Mouse (Mus musculus): ENCODE data around the gene Lmna. TPM values are rescaled to one million over a fixed set of nuclear protein-coding genes. Genes with fewer than 3 reads are reported as not detected.

Lmna gene
- polyA plus RNA-seq, 1 experiment from 2014 or later, result 57.7 TPM

DNA sequence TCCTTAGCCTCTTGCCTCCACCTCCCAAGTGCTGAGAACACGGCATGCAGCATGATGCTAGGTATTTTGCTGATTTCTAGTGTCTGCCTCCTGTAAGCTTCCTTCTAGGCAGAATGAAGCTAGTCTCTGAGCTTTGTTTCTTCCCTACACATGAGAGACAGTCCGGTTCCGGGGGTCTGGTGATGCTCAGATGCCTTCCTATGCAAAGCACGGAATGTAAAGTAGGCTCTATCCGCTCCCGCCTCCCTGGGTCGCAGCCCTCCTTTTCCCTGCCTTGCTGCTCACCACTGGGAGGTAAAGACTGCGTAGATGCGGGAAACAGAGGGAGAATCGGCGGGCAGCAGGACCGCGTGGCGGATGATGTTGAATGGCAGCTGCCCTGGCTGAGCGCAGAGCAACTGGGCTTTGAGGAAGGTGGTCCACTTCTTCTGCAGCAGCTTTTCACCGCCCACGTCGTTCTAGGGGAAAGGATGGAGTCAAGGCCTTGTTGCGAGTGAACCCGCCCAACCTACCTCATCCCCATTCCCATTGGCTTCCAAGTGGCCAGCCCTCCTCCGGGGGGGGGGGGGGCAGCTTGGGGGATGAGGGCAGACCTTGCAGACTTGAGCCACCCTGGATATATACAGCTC is 60.2 kb downstream of the Lmna start:
- WGBS, result 8% methylated on average over 21 of the region's 21 CpGs
- no peaks in the 10 kb centered on the region for H3K36me3 ChIP-seq
- peaks cover 66% of the 10 kb centered on the region for H3K27me3 ChIP-seq (ENCODE audit: insufficient read depth, poor library complexity, severe bottlenecking)
- H3K9me3 ChIP-seq, result no peaks in the 10 kb centered on the region
- peaks cover 27% of the 10 kb centered on the region for H3K4me1 ChIP-seq
- peak overlapping the region; percentile 45 for H3K4me3 ChIP-seq
- peak; percentile 81 for DNase-seq (ENCODE audit: low spot score)
- 0 out of 2 replicates have a peak overlapping the region, but pooled peaks have one; percentile 50 for H3K27ac ChIP-seq

DNA sequence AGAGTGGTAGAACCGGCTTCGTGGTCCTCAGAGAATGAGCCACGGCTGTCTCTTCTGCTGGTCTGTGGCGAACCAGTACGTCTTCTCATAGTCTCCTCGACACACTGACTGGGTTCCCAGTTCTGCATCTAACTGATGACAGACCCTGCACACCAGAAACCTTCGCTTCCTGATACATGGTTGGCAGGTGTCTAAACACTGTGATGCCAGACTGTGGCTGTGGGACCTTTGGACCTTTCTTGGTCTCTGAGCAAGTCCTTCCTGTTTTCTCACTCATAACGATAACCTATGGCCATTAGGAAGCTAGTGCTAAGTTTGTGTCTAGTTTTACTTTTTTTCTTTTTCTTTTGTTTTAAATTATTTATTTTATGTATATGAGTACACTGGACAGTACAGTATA is 61.3 kb downstream of the Lmna start:
- Histone ChIP-seq H3K36me3 (no peaks in the 10 kb centered on the region), H3K9me3 (no peaks in the 10 kb centered on the region), H3K27me3 (ENCODE audit: insufficient read depth, poor library complexity, severe bottlenecking) (peaks cover 56% of the 10 kb centered on the region), H3K4me1 (peaks cover 25% of the 10 kb centered on the region), H3K4me3 (no peak overlapping the region), H3K27ac (no peak overlapping the region)
- WGBS, result 81% methylated on average over 8 of the region's 8 CpGs
- DNase-seq (ENCODE audit: low spot score), result no peak

- no peak overlapping the region for H3K27ac ChIP-seq
- peaks cover 50% of the 10 kb centered on the region for H3K27me3 ChIP-seq (ENCODE audit: insufficient read depth, poor library complexity, severe bottlenecking)
- WGBS, result 54% methylated on average over 8 of the region's 8 CpGs
These were observed 62.0 kb downstream of the Lmna start for GRCm38 (mm10) chr3:88447676-88448183.

GRCm38 (mm10) chr3:88446471-88447123 is 63.2 kb downstream of the Lmna start:
- H3K4me3 ChIP-seq, result no peak overlapping the region
- no peak overlapping the region for H3K27ac ChIP-seq
- no peak for DNase-seq (ENCODE audit: low spot score)
- H3K36me3 ChIP-seq, result no peaks in the 10 kb centered on the region
- no peaks in the 10 kb centered on the region for H3K9me3 ChIP-seq
- H3K4me1 ChIP-seq, result peaks cover 22% of the 10 kb centered on the region
- peaks cover 48% of the 10 kb centered on the region for H3K27me3 ChIP-seq (ENCODE audit: insufficient read depth, poor library complexity, severe bottlenecking)
- WGBS, result 59% methylated on average over 8 of the region's 8 CpGs

More at GRCm38 (mm10) chr3:88447676-88448183, 62.0 kb downstream of the Lmna start:
- Histone ChIP-seq H3K9me3 (no peaks in the 10 kb centered on the region), H3K4me1 (peaks cover 22% of the 10 kb centered on the region), H3K36me3 (no peaks in the 10 kb centered on the region), H3K4me3 (no peak overlapping the region)
- DNase-seq (ENCODE audit: low spot score), result no peak

DNA sequence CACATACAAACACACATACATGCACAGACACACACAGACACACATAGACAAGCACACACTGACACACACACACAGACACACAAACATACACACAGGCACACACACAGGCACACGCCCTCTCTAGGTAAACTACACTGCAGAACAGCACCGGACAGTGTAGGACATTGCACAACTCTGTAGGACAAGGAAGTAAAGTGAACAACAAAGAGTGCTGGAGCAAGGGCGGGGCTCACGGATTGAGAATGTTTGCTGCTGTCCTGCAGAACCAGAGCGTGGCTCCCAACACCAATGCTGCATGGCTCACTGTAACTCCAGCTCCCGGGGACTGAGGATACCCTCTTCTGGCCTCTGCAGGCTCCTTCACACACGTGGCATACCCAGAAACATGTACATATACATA is 66.9 kb downstream of the Lmna start:
- no peak for DNase-seq (ENCODE audit: low spot score)
- Histone ChIP-seq H3K36me3 (no peaks in the 10 kb centered on the region), H3K27me3 (ENCODE audit: insufficient read depth, poor library complexity, severe bottlenecking) (peaks cover 16% of the 10 kb centered on the region), H3K4me3 (no peak overlapping the region), H3K9me3 (no peaks in the 10 kb centered on the region), H3K27ac (no peak overlapping the region), H3K4me1 (peaks cover 21% of the 10 kb centered on the region)
- WGBS, result 73% methylated on average over 7 of the region's 7 CpGs

DNA sequence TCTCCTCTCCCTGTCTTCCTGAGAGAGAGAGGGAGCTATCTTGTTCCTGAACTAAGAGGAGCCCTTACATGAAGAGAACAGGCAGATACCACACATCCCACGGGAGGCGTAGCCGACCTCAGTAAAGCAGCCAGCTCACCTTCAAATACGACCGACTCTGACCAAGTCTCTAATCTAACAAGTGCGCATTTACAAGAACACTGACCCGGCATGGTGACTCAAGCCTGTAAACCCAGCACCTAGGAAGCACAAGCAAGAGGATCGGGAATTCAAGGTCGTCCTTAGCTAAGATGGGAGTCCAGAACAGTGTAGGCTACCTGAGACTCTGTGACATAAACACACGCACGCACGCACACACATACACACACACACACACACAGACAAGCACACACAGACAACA is 67.3 kb downstream of the Lmna start:
- peaks cover 22% of the 10 kb centered on the region for H3K4me1 ChIP-seq
- no peaks in the 10 kb centered on the region for H3K36me3 ChIP-seq
- H3K27ac ChIP-seq, result no peak overlapping the region
- H3K9me3 ChIP-seq, result no peaks in the 10 kb centered on the region
- H3K4me3 ChIP-seq, result no peak overlapping the region
- H3K27me3 ChIP-seq (ENCODE audit: insufficient read depth, poor library complexity, severe bottlenecking), result peaks cover 16% of the 10 kb centered on the region
- WGBS, result 75% methylated on average over 12 of the region's 12 CpGs
- DNase-seq (ENCODE audit: low spot score), result no peak

DNA sequence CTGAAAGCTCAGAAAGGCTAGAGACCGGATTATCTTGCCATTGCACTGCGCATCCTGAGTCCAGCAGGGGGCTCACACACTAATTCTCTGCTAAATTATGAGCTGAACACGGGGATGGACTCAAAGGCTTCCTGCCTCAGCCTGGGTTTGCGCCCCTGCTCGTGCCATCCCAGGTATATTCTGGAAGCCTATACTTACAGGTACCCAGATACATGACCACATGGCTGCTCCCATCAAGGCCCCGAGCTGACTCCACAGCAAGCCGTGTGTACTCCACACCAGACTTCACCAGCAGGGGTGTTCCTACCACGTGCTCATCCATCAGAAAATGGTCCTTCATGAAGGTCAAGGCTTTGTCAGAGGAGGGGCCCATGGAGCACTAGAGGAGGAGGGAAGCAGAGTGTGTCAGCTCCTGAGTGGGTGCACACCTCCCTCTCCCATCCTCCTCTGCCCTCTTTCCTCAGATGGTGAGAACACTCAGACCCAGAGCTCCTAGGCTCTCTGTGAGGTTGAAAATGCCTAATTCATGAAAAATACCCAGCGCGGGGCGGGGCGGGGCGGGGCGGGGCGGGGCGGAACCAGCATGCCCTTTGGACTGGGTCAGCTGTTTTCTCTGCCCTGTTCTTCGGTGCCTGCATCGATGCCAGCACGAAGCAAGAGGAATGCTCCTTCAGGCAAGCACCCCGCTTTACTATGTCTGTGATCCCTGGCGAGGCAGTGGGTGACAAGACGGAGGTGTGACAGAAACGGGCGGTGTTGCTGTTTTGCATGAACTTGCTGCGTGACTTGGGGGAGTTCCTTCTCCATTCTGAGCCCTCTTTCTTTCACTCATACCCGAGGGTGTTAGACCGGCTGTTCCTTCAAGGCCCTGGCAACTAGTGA is 69.0 kb downstream of the Lmna start:
- WGBS, result 17% methylated on average over 27 of the region's 27 CpGs
- peak overlapping the region; percentile 72 for H3K27ac ChIP-seq
- H3K36me3 ChIP-seq, result no peaks in the 10 kb centered on the region
- DNase-seq (ENCODE audit: low spot score), result no peak
- H3K27me3 ChIP-seq (ENCODE audit: insufficient read depth, poor library complexity, severe bottlenecking), result peaks cover 12% of the 10 kb centered on the region
- H3K9me3 ChIP-seq, result no peaks in the 10 kb centered on the region
- H3K4me1 ChIP-seq, result peaks cover 35% of the 10 kb centered on the region
- peak overlapping the region; percentile 49 for H3K4me3 ChIP-seq

DNA sequence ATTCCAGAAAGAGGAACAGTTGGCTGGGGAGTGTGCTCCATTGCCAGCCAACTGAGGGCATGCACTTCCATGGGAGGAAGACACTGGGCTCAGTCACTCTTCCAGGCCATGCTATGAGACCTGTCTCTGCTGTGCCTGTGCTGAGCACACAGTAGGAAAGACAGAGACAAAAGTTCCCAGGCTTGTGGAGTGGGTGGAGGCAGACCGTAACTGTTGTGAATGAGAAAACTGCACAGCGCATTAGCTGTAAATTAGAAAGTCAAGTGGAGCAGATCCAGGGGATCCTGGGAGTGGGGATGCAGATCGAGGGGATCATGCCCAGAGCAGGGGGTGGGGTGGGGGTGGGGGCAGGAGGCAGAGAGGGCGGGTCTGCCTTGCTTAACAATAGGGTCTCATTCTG is 70.2 kb downstream of the Lmna start:
- no peaks in the 10 kb centered on the region for H3K9me3 ChIP-seq
- H3K36me3 ChIP-seq, result no peaks in the 10 kb centered on the region
- WGBS, result 66% methylated on average over 4 of the region's 4 CpGs
- H3K27ac ChIP-seq, result no peak overlapping the region
- H3K4me3 ChIP-seq, result no peak overlapping the region
- no peak for DNase-seq (ENCODE audit: low spot score)
- H3K27me3 ChIP-seq (ENCODE audit: insufficient read depth, poor library complexity, severe bottlenecking), result peaks cover 12% of the 10 kb centered on the region
- H3K4me1 ChIP-seq, result peaks cover 39% of the 10 kb centered on the region

- Histone ChIP-seq H3K36me3 (no peaks in the 10 kb centered on the region), H3K27ac (peak overlapping the region; percentile 87), H3K4me3 (peak overlapping the region; percentile 56), H3K9me3 (no peaks in the 10 kb centered on the region), H3K27me3 (ENCODE audit: insufficient read depth, poor library complexity, severe bottlenecking) (peaks cover 8% of the 10 kb centered on the region), H3K4me1 (peaks cover 39% of the 10 kb centered on the region)
- WGBS, result 63% methylated on average over 10 of the region's 10 CpGs
- no peak for DNase-seq (ENCODE audit: low spot score)
These were observed 72.3 kb downstream of the Lmna start for GRCm38 (mm10) chr3:88437454-88437853.

DNA sequence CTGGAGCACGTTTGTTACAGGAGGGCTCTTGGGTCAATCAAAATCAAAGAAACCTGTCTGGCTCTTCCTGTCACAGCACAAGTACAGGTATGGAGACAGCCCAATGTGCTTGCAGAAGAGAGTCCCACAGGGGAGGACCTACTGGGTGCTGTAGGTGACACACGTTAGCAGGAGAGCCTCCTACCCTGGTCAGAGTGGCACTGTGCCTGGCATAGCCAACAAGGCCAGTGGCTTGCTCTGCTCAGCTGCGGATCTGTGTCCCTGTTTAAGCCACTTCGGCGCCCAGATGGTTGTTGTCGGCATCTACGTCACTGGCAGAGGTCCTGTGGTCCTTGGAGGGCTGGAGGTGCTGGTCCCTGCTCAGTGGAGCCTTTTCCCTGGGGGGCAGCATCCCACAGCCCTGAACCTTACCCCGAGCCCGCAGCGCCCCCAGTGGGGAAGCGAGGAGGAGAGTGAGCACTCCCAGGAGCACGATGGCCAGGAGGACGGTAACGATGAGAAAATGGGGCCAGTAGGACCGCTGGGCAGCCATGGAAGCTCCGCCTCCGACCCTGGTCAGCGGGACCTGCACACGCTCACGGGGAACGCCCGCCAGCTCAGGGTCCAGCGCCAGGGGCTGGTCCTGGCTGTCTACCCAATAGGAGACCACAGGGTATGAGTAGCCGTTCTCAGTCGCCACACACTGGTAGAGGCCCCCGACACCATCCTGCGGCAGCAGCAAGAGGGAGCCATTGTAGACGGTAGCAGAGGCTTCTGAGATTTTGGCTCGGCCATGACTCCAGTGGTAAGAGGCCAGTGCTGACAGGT is 73.2 kb downstream of the Lmna start:
- peak overlapping the region; percentile 87 for H3K27ac ChIP-seq
- no peaks in the 10 kb centered on the region for H3K9me3 ChIP-seq
- WGBS, result 7% methylated on average over 29 of the region's 29 CpGs
- no peaks in the 10 kb centered on the region for H3K36me3 ChIP-seq
- peaks cover 2% of the 10 kb centered on the region for H3K27me3 ChIP-seq (ENCODE audit: insufficient read depth, poor library complexity, severe bottlenecking)
- H3K4me3 ChIP-seq, result peak overlapping the region; percentile 56
- peak; percentile 93 for DNase-seq (ENCODE audit: low spot score)
- peaks cover 39% of the 10 kb centered on the region for H3K4me1 ChIP-seq

DNA sequence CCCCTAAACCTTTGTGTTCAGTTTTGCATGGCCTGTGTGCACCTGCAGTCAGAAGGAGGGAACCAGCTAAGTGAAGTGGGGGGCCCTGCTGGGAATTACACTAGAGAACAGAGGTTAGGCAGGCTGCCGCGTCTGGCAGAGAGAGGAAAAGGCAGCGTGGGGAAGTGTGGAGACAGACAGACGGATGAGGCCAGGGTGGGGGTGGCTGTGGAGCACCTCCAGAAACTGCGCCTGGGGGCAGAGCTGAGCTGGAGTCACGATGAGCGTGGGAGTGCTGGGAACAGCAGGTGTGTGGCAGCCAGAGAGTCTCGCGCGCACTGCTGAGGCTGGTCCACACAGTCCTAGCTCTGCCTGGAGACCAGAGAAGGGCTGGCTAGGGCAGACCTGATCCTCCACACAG is 74.2 kb downstream of the Lmna start:
- DNase-seq (ENCODE audit: low spot score), result no peak
- WGBS, result 70% methylated on average over 10 of the region's 10 CpGs
- Histone ChIP-seq H3K36me3 (no peaks in the 10 kb centered on the region), H3K27me3 (ENCODE audit: insufficient read depth, poor library complexity, severe bottlenecking) (no peaks in the 10 kb centered on the region; the same call in 1 of the 2 replicates), H3K27ac (no peak overlapping the region), H3K9me3 (no peaks in the 10 kb centered on the region), H3K4me1 (peaks cover 31% of the 10 kb centered on the region), H3K4me3 (no peak overlapping the region)

Measured in heart, embryonic 10.5 days (tissue).